ENCODE assay signal across 20 mouse cellular contexts in the genomic region with DNA sequence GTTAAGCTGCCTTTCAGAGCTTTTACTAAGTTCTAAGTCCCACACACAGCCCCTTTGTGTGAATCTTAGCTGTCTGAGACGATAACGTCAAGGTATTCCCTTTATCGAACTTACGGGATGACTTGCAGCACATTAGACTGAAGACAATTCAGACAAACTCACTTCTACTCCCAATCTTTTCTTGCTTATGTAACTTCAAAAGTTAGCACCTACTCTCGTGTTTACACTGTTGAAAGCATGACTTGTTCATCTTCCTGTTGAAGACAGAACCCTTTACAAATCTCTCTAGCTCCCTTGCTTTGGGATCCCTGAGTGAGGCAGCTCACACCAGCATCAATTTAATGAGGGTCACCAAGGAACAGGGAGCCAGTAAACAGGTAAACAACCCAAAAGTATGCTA. TPM values are rescaled to one million over a fixed set of nuclear protein-coding genes. Genes with fewer than 3 reads are reported as not detected.
DNase-seq lines count a peak whose midpoint lies in the region; ATAC-seq and TF ChIP-seq lines count a peak whose summit lies in the region.
"Had no signal": no experiment of that assay in that cellular context is flagged by ENCODE, and none has a peak within 500 bp of the region (broad histone marks: within the 10 kb centered on the region; RNA-seq: fewer than 3 reads in every experiment).

No protein-coding gene starts in this region.

- peak overlapping the region; percentile 20 for H3K4me2 ChIP-seq in neural tube, embryonic 15.5 days
- peak overlapping the region; percentile 95; the same call in 1 of the 2 replicates for H3K4me2 ChIP-seq in liver, embryonic 14.5 days (ENCODE audit: low read depth)
- H3K4me2 ChIP-seq: embryonic facial prominence, embryonic 12.5 days; forebrain, embryonic 15.5 days had no signal

- DNase-seq in layer of hippocampus, adult 2 months (ENCODE audit: low spot score in 2 of 2), result no peak
- DNase-seq in layer of hippocampus, adult 9-10 months (ENCODE audit: low spot score), result no peak
- DNase-seq in neural tube, embryonic 10.5 days (ENCODE audit: extremely low spot score, low spot score), result no peak
- no peak for DNase-seq in liver, embryonic 14.5 days (ENCODE audit: low read depth in 3 of 3, low spot score in 3 of 3)
- DNase-seq in embryo, embryonic 11 days, result no peak
- DNase-seq in cerebellum, postnatal 4 days (ENCODE audit: low spot score in 2 of 2), result no peak
- DNase-seq: adrenal gland, adult 8-10 months; cerebellum, adult 9-10 months; kidney, postnatal 14 days; layer of hippocampus, adult 9-11 months; left cerebral cortex, postnatal 4 days; lung, adult 18-20 months; lung, postnatal 14 days; retina, postnatal 1 day had no signal

- WGBS in neural tube, embryonic 15.5 days, result 88% methylated on average over 5 of the region's 5 CpGs
- 80% methylated on average over 5 of the region's 5 CpGs for WGBS in liver, embryonic 14.5 days (ENCODE audit: insufficient replicate concordance)

- peak overlapping the region; percentile 23; the same call in 1 of the 2 replicates for H3K4me3 ChIP-seq in layer of hippocampus, adult 2 months
- no peak overlapping the region for H3K4me3 ChIP-seq in neural tube, embryonic 15.5 days (replicated peaks)
- H3K4me3 ChIP-seq in liver, embryonic 14.5 days (ENCODE audit: insufficient read depth in 1 of 2, low read depth in 2 of 2, low read length in 2 of 2), result peak overlapping the region in 1 of 2 experiments; percentile 12; a peak in 1 of 4 replicates
- H3K4me3 ChIP-seq: embryonic facial prominence, embryonic 12.5 days; forebrain, embryonic 15.5 days; left cerebral cortex, adult 2 months; myocyte had no signal

- H3K36me3 ChIP-seq in neural tube, embryonic 15.5 days, result no peaks in the 10 kb centered on the region
- H3K36me3 ChIP-seq in liver, embryonic 14.5 days (replicated peaks; ENCODE audit: control insufficient read depth, insufficient read depth, low read depth), result peaks cover 31% of the 10 kb centered on the region
- H3K36me3 ChIP-seq: embryonic facial prominence, embryonic 12.5 days; forebrain, embryonic 15.5 days had no signal

- no peak for ATAC-seq in neural tube, embryonic 15.5 days (ENCODE audit: low FRiP score)
- no peak for ATAC-seq in liver, embryonic 14.5 days (ENCODE audit: insufficient read depth)
- ATAC-seq: forebrain, embryonic 15.5 days; Patski had no signal

- H3K27me3 ChIP-seq in neural tube, embryonic 15.5 days (replicated peaks), result no peaks in the 10 kb centered on the region
- no peaks in the 10 kb centered on the region for H3K27me3 ChIP-seq in liver, embryonic 14.5 days (ENCODE audit: control insufficient read depth, insufficient read depth, low read length)
- H3K27me3 ChIP-seq: embryonic facial prominence, embryonic 12.5 days; Patski had no signal

- no peak overlapping the region for H3K9ac ChIP-seq in neural tube, embryonic 15.5 days (replicated peaks)
- no peak overlapping the region for H3K9ac ChIP-seq in liver, embryonic 14.5 days (replicated peaks)
- H3K9ac ChIP-seq: embryonic facial prominence, embryonic 12.5 days; forebrain, embryonic 15.5 days had no signal

- no peak for TF ChIP-seq EP300 in liver, embryonic 14.5 days (IDR thresholded peaks at IDR 0.05; ENCODE audit: low read depth)

- no peaks in the 10 kb centered on the region for H3K9me3 ChIP-seq in neural tube, embryonic 15.5 days (replicated peaks)
- no peaks in the 10 kb centered on the region for H3K9me3 ChIP-seq in liver, embryonic 14.5 days (ENCODE audit: control insufficient read depth, low read length)
- H3K9me3 ChIP-seq: embryonic facial prominence, embryonic 12.5 days; forebrain, embryonic 15.5 days had no signal

- H3K4me1 ChIP-seq in neural tube, embryonic 15.5 days, result peaks cover 12% of the 10 kb centered on the region
- H3K4me1 ChIP-seq in liver, embryonic 14.5 days (replicated peaks; ENCODE audit: control insufficient read depth in 2 of 2, insufficient read depth in 2 of 2, low read length in 1 of 2), result peaks cover 8 to 21% of the 10 kb centered on the region in 2 experiments

- no peak for TF ChIP-seq CTCF in layer of hippocampus, adult 2 months (conservative IDR thresholded peaks at IDR 0.05)
- no peak for TF ChIP-seq CTCF in liver, embryonic 14.5 days (IDR thresholded peaks at IDR 0.05; ENCODE audit: low read depth)

- H3K27ac ChIP-seq in layer of hippocampus, adult 2 months, result no peak overlapping the region
- H3K27ac ChIP-seq in neural tube, embryonic 15.5 days (replicated peaks), result no peak overlapping the region
- H3K27ac ChIP-seq in liver, embryonic 14.5 days, result no peak overlapping the region
- H3K27ac ChIP-seq: embryonic facial prominence, embryonic 12.5 days; forebrain, embryonic 15.5 days; left cerebral cortex, adult 2 months had no signal

RNA-seq across cellular contexts. Expression of gene Man1a, which starts 5.9 kb away (rescaled TPM):
- 10 to 100 TPM; 65.0 to 65.7 TPM for total RNA-seq in layer of hippocampus, adult 2 months (2021)
- polyA plus RNA-seq in neural tube, embryonic 15.5 days (2015; fragmentation: Nextera tagmentation; extraction: Ambion mirVana), result 5.3 TPM in 2 replicates
- 9.5 and 12.4 TPM in 2 replicates for polyA plus RNA-seq in liver, embryonic 14.5 days (2012; rRNA removed)
- 11.5 and 12.4 TPM in 2 replicates for polyA plus RNA-seq in liver, embryonic 14.5 days (2014; fragmentation: Nextera tagmentation; extraction: Ambion mirVana)
